18 mouse cellular contexts compared by ENCODE assay signal in the genomic region with DNA sequence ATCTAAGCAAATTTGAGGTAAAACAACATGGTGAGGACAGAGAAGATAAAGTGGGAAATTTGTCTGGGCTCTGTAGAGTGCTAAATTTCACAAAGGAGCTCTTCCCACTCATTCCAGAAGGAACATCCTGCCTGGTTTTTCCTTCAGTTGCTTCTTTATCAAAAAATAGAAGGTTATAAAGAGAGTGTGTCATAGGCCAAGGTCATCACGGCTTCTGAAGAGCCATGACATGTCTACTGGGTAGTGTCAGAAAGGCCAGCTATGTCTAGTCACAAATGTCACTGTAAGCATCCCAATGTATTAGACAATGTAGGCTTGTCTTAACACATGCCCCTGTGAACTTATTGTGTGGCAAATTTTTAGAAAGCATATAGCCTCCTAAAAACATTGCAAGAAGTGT.
DNase-seq lines count a peak whose midpoint lies in the region.
"Had no signal": no experiment of that assay in that cellular context is flagged by ENCODE, and none has a peak within 500 bp of the region (broad histone marks: within the 10 kb centered on the region; RNA-seq: fewer than 3 reads in every experiment).

No protein-coding gene starts in this region.

- peak; percentile 57 to 81 for DNase-seq in adrenal gland, adult (ENCODE audit: inconsistent age in 2 of 2, low spot score in 1 of 2)
- DNase-seq in adrenal gland, postnatal 4 days (ENCODE audit: low spot score in 2 of 2), result no peak
- DNase-seq in adrenal gland, adult 2 months, result peak; percentile 56
- no peak for DNase-seq in adrenal gland, adult 18-20 months (ENCODE audit: low spot score in 2 of 2)
- DNase-seq in adrenal gland, postnatal 14 days, result peak; percentile 15
- no peak for DNase-seq in adrenal gland, adult 8-10 months
- DNase-seq: adrenal gland, postnatal 10 days; adrenal gland, postnatal 25 days; B cell, adult 2 months; cerebellum, adult 11 months; cerebellum, adult 11-12 months; cerebellum, adult 18-20 months; cerebellum, adult 2 months; cerebellum, adult 8-10 months; cerebellum, adult 9-10 months; cerebellum, adult 9-11 months; cerebellum, postnatal 10 days; cerebellum, postnatal 14 days had no signal

Comparison
In these comparisons a context has a peak if more than half of its experiments do, and no peak if none do; other contexts are left out.
1. DNase-seq: peak in adrenal gland, adult (2 of 2), adrenal gland, adult 2 months (single experiment) and adrenal gland, postnatal 14 days (single experiment); none in adrenal gland, postnatal 4 days (0 of 2), adrenal gland, adult 18-20 months (0 of 2) and adrenal gland, adult 8-10 months (single experiment).